Mouse (Mus musculus) limb, embryonic 15.5 days (tissue): ENCODE measurements around the gene Dusp6. TPM values are rescaled to one million over a fixed set of nuclear protein-coding genes. Genes with fewer than 3 reads are reported as not detected.

Experiments
- ATAC-seq: fragments of 200-750 bp; cut with Nextera tagmentation; 2 replicates; pipeline ENCODE4 v1.8.0; 2017; ENCODE audit warnings: low read depth, moderate TSS enrichment; ENCODE audit not compliant: insufficient number of reproducible peaks, low FRiP score, low TSS enrichment
- H3K27ac ChIP-seq: fragments of 300-500 bp; sonication (generic); 2 replicates; pipeline ENCODE4 v1.5.1; 2015; ENCODE audit warnings: moderate library complexity, mild to moderate bottlenecking, inconsistent platforms
- H3K27me3 ChIP-seq: fragments of 300-500 bp; sonication (generic); 2 replicates; pipeline ENCODE4 v1.6.1; 2015; ENCODE audit warnings: inconsistent platforms
- H3K36me3 ChIP-seq: fragments of 300-500 bp; sonication (generic); 2 replicates; pipeline ENCODE4 v1.6.1; 2015; ENCODE audit warnings: inconsistent platforms
- H3K4me1 ChIP-seq: fragments of 300-500 bp; sonication (generic); 2 replicates; pipeline ENCODE4 v1.6.1; 2015; ENCODE audit warnings: inconsistent platforms
- H3K4me2 ChIP-seq: fragments of 300-500 bp; sonication (generic); 2 replicates; pipeline ENCODE4 v1.6.1; 2015; ENCODE audit warnings: mild to moderate bottlenecking, inconsistent platforms
- H3K4me3 ChIP-seq: fragments of 300-500 bp; sonication (generic); 2 replicates; pipeline ENCODE4 v1.5.1; 2015; ENCODE audit warnings: mild to moderate bottlenecking, inconsistent platforms
- H3K9ac ChIP-seq: fragments of 300-500 bp; sonication (generic); 2 replicates; pipeline ENCODE4 v1.6.1; 2015; ENCODE audit warnings: inconsistent platforms
- H3K9me3 ChIP-seq: fragments of 300-500 bp; sonication (generic); 2 replicates; pipeline ENCODE4 v1.6.1; 2016; ENCODE audit warnings: inconsistent platforms
- WGBS: fragments of 180-500 bp; shearing (Covaris S2); methylation state at CpG from one replicate; pipeline ENCODE4 v1.1.7; 2015; 5-methylcytosine and 5-hydroxymethylcytosine counted together
- polyA plus RNA-seq: library from polyadenylated mRNA; unstranded; fragments of >200 nt; fragmentation: Nextera tagmentation; extraction: Ambion mirVana; gene quantifications from 2 replicates; pipeline ENCODE4 v1.2.1, GENCODE M21; 2015

Dusp6 gene
- polyA plus RNA-seq, 1 experiment from 2014 or later = 66.8 TPM

DNA sequence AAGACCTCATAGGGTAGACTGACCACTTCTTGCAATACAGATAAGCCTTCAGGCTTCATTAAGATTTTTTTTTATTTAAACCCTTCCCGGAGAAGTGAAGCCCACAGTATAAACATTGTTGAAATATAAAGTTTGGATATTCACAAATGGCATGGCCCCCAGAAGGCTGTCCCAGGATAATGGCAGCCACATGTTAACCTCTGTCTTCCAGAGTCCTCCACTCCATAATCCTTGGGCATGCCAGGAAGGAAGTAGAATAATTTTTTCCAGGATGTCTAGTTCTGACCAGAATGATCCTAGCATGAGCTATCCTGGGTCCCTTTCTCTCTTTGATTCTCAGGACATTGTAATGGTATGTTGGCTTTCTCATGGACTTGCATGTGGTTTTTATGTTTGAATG, 4.6 kb downstream of the Dusp6 start:
- no peaks in the 10 kb centered on the region for H3K27me3 ChIP-seq
- ATAC-seq = no peak
- no peak overlapping the region for H3K4me3 ChIP-seq
- 0 out of 2 replicates have a peak overlapping the region, but pooled peaks have one; percentile 10 for H3K4me2 ChIP-seq
- peak overlapping the region; percentile 62 for H3K27ac ChIP-seq
- H3K9ac ChIP-seq = no peak overlapping the region
- no peaks in the 10 kb centered on the region for H3K36me3 ChIP-seq
- WGBS = 33% methylated on average over 1 of the region's 1 CpGs
- peaks cover 46% of the 10 kb centered on the region for H3K4me1 ChIP-seq
- H3K9me3 ChIP-seq = no peaks in the 10 kb centered on the region

DNA sequence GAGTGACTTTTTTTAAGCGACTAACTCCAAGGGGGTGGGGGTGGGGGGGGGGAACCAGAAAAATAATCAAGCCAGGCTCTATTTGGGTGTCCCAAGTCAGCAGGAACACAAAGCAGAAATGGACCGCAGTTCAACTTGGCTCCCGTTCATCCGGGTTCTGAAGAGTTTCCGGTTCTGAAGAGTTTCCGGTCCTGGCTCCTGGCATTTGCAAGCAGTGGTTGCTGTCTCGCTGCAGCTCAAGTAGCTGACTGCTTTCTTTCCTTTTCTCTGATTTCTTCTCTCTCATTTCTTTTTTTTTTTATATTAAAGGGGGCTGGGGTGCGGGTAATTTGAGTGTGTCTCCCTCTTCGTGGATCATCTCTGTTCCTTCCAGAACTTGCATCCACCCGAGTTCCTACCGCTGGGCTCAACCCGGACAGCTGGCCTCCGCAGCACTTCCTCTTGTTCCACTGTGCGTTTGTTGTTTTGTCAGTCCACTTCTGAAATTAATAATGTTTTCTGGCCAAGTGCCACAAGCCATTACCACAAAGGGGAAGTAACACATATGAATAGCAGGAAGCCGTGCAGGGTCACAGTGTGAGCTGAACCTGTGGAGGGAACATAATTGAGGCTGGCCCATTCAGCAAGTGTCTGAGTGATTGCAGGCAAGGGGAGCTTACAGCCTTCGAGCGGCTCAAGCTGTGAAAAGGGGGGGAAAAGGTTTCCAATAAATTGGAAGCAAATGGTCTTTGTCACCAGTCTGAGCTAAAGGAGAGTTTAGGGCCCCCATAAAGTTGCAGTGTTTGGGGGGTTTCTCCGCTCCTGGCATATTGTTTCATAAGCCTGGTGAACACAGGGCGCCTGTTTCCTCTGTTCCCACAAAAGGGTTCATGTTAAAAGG, 5.6 kb downstream of the Dusp6 start:
- Histone ChIP-seq H3K9ac (no peak overlapping the region), H3K4me1 (peaks cover 46% of the 10 kb centered on the region)
- WGBS = 17% methylated on average over 19 of the region's 19 CpGs

DNA sequence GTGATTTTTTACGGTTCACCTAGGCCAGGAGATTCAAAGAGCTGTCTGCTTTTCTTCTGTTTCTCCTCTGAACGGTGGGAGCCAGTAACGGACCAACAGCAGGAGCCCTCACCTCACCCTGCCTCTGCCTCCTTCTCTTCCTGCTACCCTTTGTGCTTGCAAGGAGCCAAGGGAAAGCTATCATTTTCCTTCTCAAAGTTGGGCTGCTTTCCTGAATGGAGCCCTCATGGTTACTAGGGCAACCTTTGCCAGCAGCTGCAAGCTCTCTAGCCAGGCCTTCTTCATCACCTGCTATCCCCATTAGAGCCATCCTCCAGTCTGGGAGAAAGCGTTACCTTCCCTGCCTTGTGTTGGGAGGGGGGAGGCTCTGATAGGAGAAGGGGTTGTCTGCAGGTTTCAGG, 6.3 kb downstream of the Dusp6 start:
- Histone ChIP-seq H3K9me3 (no peaks in the 10 kb centered on the region), H3K9ac (no peak overlapping the region), H3K4me1 (peaks cover 46% of the 10 kb centered on the region), H3K36me3 (no peaks in the 10 kb centered on the region), H3K27me3 (no peaks in the 10 kb centered on the region), H3K4me2 (peak overlapping the region; percentile 29; the same call in 1 of the 2 replicates), H3K4me3 (no peak overlapping the region), H3K27ac (peak overlapping the region; percentile 62)
- WGBS = 21% methylated on average over 4 of the region's 4 CpGs
- no peak for ATAC-seq

More for the DNA sequence above, 5.6 kb downstream of the Dusp6 start:
- no peaks in the 10 kb centered on the region for H3K9me3 ChIP-seq
- H3K36me3 ChIP-seq = no peaks in the 10 kb centered on the region
- peak overlapping the region; percentile 29 for H3K4me2 ChIP-seq
- H3K27me3 ChIP-seq = no peaks in the 10 kb centered on the region
- H3K4me3 ChIP-seq = peak overlapping the region; percentile 14
- 0 out of 2 replicates have a peak, but pooled peaks have one; percentile 32 for ATAC-seq
- H3K27ac ChIP-seq = peak overlapping the region; percentile 62

DNA sequence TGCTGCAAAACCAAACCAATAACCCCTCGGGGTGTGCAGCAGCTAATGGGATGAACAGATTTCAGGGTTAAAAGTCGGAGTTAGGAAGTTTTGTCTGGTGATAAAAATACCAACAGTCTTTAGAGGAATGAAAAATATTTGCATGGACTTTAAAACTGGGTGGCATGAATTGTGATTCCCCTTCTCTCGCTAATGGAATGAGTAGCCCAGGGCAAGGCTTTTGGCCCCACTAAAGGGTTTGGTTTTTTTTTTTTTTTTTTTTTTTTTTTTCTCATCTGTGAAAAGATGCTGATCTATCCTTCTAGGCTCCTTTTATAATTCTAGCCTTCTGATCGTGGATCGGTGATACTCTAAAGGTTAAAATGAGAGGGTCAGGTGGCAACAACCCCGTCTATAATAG, 6.7 kb downstream of the Dusp6 start:
- Histone ChIP-seq H3K36me3 (no peaks in the 10 kb centered on the region), H3K27ac (peak overlapping the region; percentile 62; the same call in 1 of the 2 replicates), H3K27me3 (no peaks in the 10 kb centered on the region), H3K9me3 (no peaks in the 10 kb centered on the region), H3K4me1 (peaks cover 42% of the 10 kb centered on the region), H3K9ac (no peak overlapping the region), H3K4me2 (no peak overlapping the region), H3K4me3 (no peak overlapping the region)
- WGBS = 45% methylated on average over 6 of the region's 6 CpGs
- no peak for ATAC-seq

DNA sequence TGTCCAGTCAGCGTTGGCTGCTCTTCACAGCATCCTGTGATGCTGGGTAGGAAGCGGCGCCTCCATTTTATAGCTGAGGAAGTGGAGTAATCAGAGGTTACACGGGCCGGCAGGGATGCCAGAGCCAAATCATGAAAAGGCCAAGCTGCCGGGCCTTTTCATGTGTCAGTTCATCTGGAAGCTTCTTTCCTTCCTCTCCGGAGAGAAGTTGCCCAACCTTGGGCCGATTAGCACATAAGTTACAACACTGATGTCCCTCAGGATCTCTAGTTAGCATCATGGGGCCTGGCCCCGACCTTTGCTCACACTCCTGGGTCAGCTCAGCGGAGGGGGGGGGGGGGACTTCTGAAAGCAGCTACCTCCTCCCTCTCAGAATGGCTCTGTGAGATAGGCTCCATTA, 7.4 kb downstream of the Dusp6 start:
- Histone ChIP-seq H3K27ac (no peak overlapping the region), H3K4me2 (no peak overlapping the region), H3K36me3 (no peaks in the 10 kb centered on the region), H3K27me3 (no peaks in the 10 kb centered on the region), H3K4me3 (no peak overlapping the region), H3K9me3 (no peaks in the 10 kb centered on the region), H3K4me1 (peaks cover 37% of the 10 kb centered on the region), H3K9ac (no peak overlapping the region)
- WGBS = 24% methylated on average over 10 of the region's 10 CpGs
- ATAC-seq = no peak

DNA sequence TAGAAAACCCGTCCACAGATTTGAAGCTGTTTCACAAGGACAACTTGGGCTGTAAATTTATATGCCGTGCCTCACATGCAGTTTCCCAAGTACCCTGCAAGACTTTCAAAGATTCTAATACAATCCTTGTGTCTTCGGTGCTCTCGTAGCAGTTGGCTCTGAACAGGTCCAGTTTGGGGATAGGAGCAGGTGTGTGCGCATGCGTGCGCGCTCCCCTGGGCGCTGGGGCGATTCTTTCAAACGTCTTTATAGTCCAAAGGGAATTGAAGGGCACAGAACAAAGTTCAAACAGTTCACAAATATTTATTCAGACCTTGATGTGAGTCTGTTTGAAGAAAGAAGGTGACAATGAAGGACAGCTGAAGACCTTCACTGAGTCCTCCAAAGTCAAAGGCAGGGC, 8.0 kb downstream of the Dusp6 start:
- H3K4me2 ChIP-seq = no peak overlapping the region
- 71% methylated on average over 11 of the region's 11 CpGs for WGBS
- peaks cover 34% of the 10 kb centered on the region for H3K4me1 ChIP-seq
- H3K9ac ChIP-seq = no peak overlapping the region
- ATAC-seq = no peak
- no peaks in the 10 kb centered on the region for H3K36me3 ChIP-seq
- no peak overlapping the region for H3K27ac ChIP-seq
- H3K4me3 ChIP-seq = no peak overlapping the region
- no peaks in the 10 kb centered on the region for H3K9me3 ChIP-seq
- H3K27me3 ChIP-seq = no peaks in the 10 kb centered on the region

DNA sequence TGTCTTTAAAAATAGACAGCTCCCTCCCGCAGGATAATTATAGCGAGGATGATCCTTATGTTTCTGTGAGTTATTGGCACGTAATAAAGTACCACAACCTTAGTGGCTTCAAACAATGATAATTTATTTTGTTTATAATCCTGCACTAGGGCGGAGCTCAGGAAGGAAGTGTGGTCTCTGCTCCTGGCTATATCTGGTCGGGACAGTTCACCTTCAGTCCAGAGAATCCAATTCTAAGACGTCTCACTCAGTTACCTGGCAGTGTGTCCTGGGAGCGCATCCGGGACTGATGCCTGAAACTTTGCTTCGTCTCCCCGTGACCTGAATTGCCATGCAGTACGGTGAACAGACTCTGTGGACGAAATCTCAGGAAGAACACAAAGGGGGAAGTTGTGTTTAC, 10.0 kb downstream of the Dusp6 start:
- 74% methylated on average over 12 of the region's 12 CpGs for WGBS
- no peak for ATAC-seq
- no peak overlapping the region for H3K4me3 ChIP-seq

DNA sequence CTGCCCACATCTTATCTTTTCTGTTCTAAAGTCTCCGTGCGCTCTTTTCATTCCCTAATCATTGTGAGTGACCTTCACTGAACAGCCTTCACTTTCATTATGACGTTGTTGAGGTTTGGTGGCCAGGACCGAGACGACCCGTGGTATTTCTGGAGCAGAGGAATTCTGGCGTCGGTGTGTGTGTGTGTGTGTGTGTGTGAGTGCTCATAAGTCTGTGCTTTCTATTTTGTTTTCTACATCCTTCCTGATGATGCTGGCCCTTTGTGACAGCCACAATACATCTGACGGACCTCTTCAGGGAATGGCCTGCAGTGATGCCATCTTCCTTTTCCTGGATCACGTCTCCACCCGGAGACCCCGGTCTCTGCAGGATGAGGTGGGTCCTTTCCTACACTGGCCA, 11.6 kb downstream of the Dusp6 start:
- Histone ChIP-seq H3K36me3 (no peaks in the 10 kb centered on the region), H3K27me3 (no peaks in the 10 kb centered on the region), H3K4me3 (no peak overlapping the region), H3K4me1 (peaks cover 10% of the 10 kb centered on the region), H3K27ac (no peak overlapping the region), H3K4me2 (no peak overlapping the region), H3K9ac (no peak overlapping the region), H3K9me3 (no peaks in the 10 kb centered on the region)
- 86% methylated on average over 12 of the region's 12 CpGs for WGBS
- no peak for ATAC-seq

More for the DNA sequence above, 10.0 kb downstream of the Dusp6 start:
- no peak overlapping the region for H3K9ac ChIP-seq
- H3K4me2 ChIP-seq = no peak overlapping the region
- no peaks in the 10 kb centered on the region for H3K36me3 ChIP-seq
- no peaks in the 10 kb centered on the region for H3K9me3 ChIP-seq
- no peaks in the 10 kb centered on the region for H3K27me3 ChIP-seq
- H3K4me1 ChIP-seq = peaks cover 26% of the 10 kb centered on the region
- no peak overlapping the region for H3K27ac ChIP-seq

DNA sequence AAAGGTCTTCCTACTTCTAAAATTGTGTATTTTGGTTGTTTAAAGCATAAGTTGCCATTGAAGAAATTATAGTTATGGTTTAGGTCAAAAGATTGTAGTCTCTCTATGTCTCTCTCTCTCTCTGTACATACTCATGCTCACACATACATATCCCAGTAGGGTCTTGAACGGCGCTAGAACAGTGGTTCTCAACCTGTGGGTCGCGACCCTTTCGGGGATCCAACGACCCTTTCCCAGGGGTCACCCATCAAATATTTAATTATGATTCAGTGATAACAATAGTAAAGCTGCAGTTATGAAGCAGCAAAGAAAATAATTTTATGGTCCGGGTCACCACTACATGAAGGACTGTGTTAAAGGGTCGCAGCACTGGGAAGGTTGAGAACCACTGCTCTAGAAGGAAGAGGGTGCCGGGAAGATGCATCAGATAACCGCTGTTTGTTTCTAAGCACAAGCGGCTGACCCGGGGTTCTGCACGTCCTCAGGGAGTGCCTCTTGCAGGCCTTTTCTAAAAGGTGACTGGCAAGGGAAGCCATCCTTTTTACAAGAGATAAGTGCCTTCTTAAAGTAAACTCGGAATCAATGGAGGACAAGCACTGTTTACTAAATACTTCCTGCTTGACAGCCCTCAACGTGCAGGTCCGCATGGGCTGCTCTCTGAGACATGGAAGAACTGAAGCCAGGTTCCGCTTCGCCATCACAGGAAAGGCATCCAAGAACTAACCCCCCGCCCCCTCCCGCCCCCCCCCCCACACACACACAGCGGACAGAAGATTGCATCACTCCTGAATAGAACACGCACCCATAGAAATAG, 16.2 kb downstream of the Dusp6 start:
- no peaks in the 10 kb centered on the region for H3K36me3 ChIP-seq
- H3K4me2 ChIP-seq = no peak overlapping the region
- no peak for ATAC-seq
- no peak overlapping the region for H3K4me3 ChIP-seq
- H3K4me1 ChIP-seq = no peaks in the 10 kb centered on the region
- no peak overlapping the region for H3K27ac ChIP-seq
- WGBS = 81% methylated on average over 22 of the region's 22 CpGs
- H3K9ac ChIP-seq = no peak overlapping the region
- H3K9me3 ChIP-seq = no peaks in the 10 kb centered on the region
- no peaks in the 10 kb centered on the region for H3K27me3 ChIP-seq

DNA sequence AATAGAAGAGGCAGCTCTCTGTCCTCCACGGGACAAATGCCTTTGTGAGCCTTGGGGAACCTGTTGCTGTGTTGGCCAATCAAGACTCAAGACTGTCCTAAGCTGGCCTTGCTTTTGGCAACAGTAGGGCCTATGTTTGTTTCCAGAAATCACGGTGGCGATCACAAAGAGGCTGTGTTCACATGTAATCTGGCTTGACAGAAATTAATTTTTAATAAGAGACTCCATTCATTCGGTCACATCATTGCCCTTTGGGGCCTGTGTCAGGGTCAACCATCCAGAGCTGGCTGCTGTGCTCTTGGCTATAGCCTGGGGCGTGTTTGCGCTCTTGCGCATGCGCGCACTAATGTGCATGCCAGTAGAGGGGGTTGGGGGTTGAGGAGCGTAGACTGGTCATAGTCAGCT, 21.0 kb downstream of the Dusp6 start:
- Histone ChIP-seq H3K4me1 (peaks cover 4% of the 10 kb centered on the region; the same call in 1 of the 2 replicates), H3K27me3 (no peaks in the 10 kb centered on the region), H3K36me3 (no peaks in the 10 kb centered on the region), H3K4me2 (no peak overlapping the region), H3K9me3 (no peaks in the 10 kb centered on the region), H3K4me3 (no peak overlapping the region), H3K27ac (no peak overlapping the region), H3K9ac (no peak overlapping the region)
- ATAC-seq = no peak
- WGBS = 89% methylated on average over 10 of the region's 10 CpGs

DNA sequence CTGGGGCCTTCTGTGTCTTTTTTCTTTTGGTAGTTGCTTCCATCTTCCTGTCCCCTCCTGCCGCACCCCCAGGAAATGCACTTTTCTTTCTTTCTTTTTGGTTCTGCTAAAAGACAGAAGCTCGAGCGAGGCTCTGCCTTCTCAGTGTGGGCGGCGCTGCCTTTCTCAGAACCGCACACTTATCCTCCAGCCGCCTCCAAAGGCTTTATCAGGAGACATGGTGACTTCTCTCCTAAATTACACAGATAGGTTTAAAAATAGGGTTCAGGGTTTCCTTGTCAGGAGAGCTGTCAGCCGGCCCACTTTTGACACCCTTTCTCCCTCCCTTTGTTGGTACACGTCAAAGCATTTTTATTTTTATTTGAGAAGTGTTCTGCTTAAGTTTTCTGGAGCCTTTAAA, 21.9 kb downstream of the Dusp6 start:
- 71% methylated on average over 9 of the region's 9 CpGs for WGBS
- no peaks in the 10 kb centered on the region for H3K27me3 ChIP-seq
- H3K9ac ChIP-seq = no peak overlapping the region
- H3K9me3 ChIP-seq = no peaks in the 10 kb centered on the region
- H3K4me2 ChIP-seq = no peak overlapping the region
- H3K4me1 ChIP-seq = peaks cover 4% of the 10 kb centered on the region; the same call in 1 of the 2 replicates
- H3K4me3 ChIP-seq = no peak overlapping the region
- no peak overlapping the region for H3K27ac ChIP-seq
- ATAC-seq = no peak
- no peaks in the 10 kb centered on the region for H3K36me3 ChIP-seq

DNA sequence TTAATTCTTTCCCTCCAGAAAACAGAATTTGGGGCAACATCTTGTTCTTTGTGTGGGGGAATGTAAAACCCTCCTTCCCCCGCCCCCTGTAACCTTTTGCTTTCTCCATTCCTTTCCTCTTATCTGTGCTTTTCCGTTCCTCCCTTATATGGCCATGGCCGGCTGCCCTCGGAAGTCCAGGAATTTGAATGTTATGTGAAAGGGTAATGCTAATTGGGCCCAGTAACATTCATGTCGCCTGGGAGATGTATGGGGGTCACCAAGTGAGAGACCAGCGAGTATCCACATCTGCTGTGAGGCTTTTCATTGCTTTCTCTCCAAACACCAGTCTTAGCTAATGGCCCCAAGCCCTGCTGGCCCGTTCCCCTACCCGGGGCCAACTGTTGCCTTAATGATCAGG, 22.7 kb downstream of the Dusp6 start:
- ATAC-seq = no peak

More for the DNA sequence above, 22.7 kb downstream of the Dusp6 start:
- Histone ChIP-seq H3K27ac (no peak overlapping the region), H3K4me2 (no peak overlapping the region), H3K9ac (no peak overlapping the region), H3K4me1 (peaks cover 4% of the 10 kb centered on the region; the same call in 1 of the 2 replicates), H3K9me3 (no peaks in the 10 kb centered on the region), H3K4me3 (no peak overlapping the region), H3K27me3 (no peaks in the 10 kb centered on the region), H3K36me3 (no peaks in the 10 kb centered on the region)
- 29% methylated on average over 8 of the region's 8 CpGs for WGBS
